Mouse (Mus musculus) limb, embryonic 12.5 days (tissue): ENCODE measurements around the gene Tmem87a. TPM values are rescaled to one million over a fixed set of nuclear protein-coding genes. Genes with fewer than 3 reads are reported as not detected.

Experiments used
- ATAC-seq: fragments of 200-750 bp; cut with Nextera tagmentation; 2 replicates; pipeline ENCODE4 v1.8.0; 2017; ENCODE audit warnings: low read depth, moderate TSS enrichment; ENCODE audit not compliant: insufficient number of reproducible peaks, insufficient read depth, low FRiP score, low TSS enrichment
- H3K27ac ChIP-seq: fragments of 300-500 bp; sonication (generic); 2 replicates; pipeline ENCODE4 v1.5.1; 2016; ENCODE audit warnings: mild to moderate bottlenecking, moderate library complexity
- H3K27me3 ChIP-seq: fragments of 300-500 bp; sonication (generic); 2 replicates; pipeline ENCODE4 v1.6.1; 2016; ENCODE audit warnings: mild to moderate bottlenecking, moderate library complexity
- H3K36me3 ChIP-seq: fragments of 300-500 bp; sonication (generic); 2 replicates; pipeline ENCODE4 v1.6.1; 2016; ENCODE audit warnings: mild to moderate bottlenecking, moderate library complexity
- H3K4me1 ChIP-seq: fragments of 300-500 bp; sonication (generic); replicated peaks from 2 replicates; pipeline ENCODE4 v1.6.1; 2016
- H3K4me2 ChIP-seq: fragments of 300-500 bp; sonication (generic); 2 replicates; pipeline ENCODE4 v1.6.1; 2016; ENCODE audit warnings: mild to moderate bottlenecking, moderate library complexity
- H3K4me3 ChIP-seq: fragments of 300-500 bp; sonication (generic); replicated peaks from 2 replicates; pipeline ENCODE4 v1.5.1; 2016; ENCODE audit warnings: mild to moderate bottlenecking
- H3K9ac ChIP-seq: fragments of 300-500 bp; sonication (generic); replicated peaks from 2 replicates; pipeline ENCODE4 v1.6.1; 2016; ENCODE audit warnings: mild to moderate bottlenecking, moderate library complexity
- H3K9me3 ChIP-seq: fragments of 300-500 bp; sonication (generic); 2 replicates; pipeline ENCODE4 v1.6.1; 2016; ENCODE audit warnings: mild to moderate bottlenecking, moderate library complexity
- WGBS: fragments of 180-500 bp; shearing (Covaris S2); methylation state at CpG from one replicate; pipeline ENCODE4 v1.1.7; 2016; 5-methylcytosine and 5-hydroxymethylcytosine counted together
- polyA plus RNA-seq: library from polyadenylated mRNA; unstranded; fragments of >200 nt; fragmentation: Nextera tagmentation; extraction: Ambion mirVana; gene quantifications from 2 replicates; pipeline ENCODE4 v1.2.1, GENCODE M21; 2016

The Tmem87a gene
- polyA plus RNA-seq, 1 experiment from 2014 or later: 10.4 TPM

DNA sequence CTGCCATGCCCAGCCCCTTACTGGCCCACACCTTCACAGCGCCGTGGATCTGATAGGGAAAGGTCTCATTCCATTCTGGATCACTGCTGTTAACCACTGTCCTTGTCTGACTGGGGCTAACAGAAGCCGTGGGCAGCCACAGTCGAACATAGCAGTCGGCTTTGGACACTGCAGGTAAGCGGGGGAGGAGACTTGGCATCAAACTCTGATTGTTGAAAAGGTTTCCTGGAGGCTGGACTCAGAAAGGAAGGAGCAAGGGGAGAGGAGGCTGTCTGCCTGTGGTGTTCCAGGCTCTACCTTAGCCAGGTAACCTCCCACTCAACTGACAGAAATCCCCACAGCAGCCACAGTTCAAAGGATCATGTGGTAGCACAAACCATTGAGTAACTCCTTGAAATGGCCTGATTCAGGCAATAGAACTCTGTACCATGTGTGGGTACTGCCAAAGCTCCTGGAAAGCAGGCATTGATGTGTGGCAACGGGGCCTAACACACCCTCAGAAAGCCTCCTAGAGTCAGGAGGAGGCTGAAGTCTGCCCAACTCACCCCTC is 91.6 kb downstream of the Tmem87a start:
- no peaks in the 10 kb centered on the region for H3K27me3 ChIP-seq

More for the DNA sequence above, 91.6 kb downstream of the Tmem87a start:
- no peak overlapping the region for H3K4me3 ChIP-seq
- peaks cover 18% of the 10 kb centered on the region for H3K36me3 ChIP-seq
- H3K9me3 ChIP-seq: no peaks in the 10 kb centered on the region
- 82% methylated on average over 7 of the region's 7 CpGs for WGBS
- no peak overlapping the region for H3K27ac ChIP-seq
- no peak overlapping the region for H3K9ac ChIP-seq
- H3K4me1 ChIP-seq: no peaks in the 10 kb centered on the region
- ATAC-seq: no peak
- H3K4me2 ChIP-seq: no peak overlapping the region

Other genes with a start within 250 kb of the Tmem87a start
- gene Ehd4, start 249.5 kb downstream of the Tmem87a start, polyA plus RNA-seq: 27.9 and 28.2 TPM in 2 replicates
- 0.06 TPM in 1 of 2 replicates, not detected in the other for gene Pla2g4e, start 158.8 kb downstream of the Tmem87a start, polyA plus RNA-seq
- 0.14 and 0.18 TPM in 2 replicates for gene Pla2g4d, start 114.9 kb downstream of the Tmem87a start, polyA plus RNA-seq
- gene Pla2g4f, start 89.9 kb downstream of the Tmem87a start, polyA plus RNA-seq: 0.15 and 0.23 TPM in 2 replicates
- gene Vps39, start 51.0 kb downstream of the Tmem87a start, polyA plus RNA-seq: 28.5 and 30.1 TPM in 2 replicates
- gene Ganc, start 217 bp downstream of the Tmem87a start, polyA plus RNA-seq: 7.2 and 8.4 TPM in 2 replicates
- 1.9 and 2.7 TPM in 2 replicates for gene Capn3, start 51.9 kb upstream of the Tmem87a start, polyA plus RNA-seq
- gene Zfp106, start 159.7 kb upstream of the Tmem87a start, polyA plus RNA-seq: 61.8 and 62.4 TPM in 2 replicates
- 55.7 and 57.6 TPM in 2 replicates for gene Snap23, start 163.6 kb upstream of the Tmem87a start, polyA plus RNA-seq
- gene Haus2, start 205.3 kb upstream of the Tmem87a start, polyA plus RNA-seq: 29.2 and 29.7 TPM in 2 replicates
- gene Lrrc57, start 205.4 kb upstream of the Tmem87a start, polyA plus RNA-seq: 24.6 and 27.3 TPM in 2 replicates
- gene Stard9, start 225.0 kb upstream of the Tmem87a start, polyA plus RNA-seq: 4.9 and 5.7 TPM in 2 replicates